Mouse (Mus musculus) monocyte, adult 5-6 weeks (primary cell): ENCODE measurements around the gene Gas2. TPM values are rescaled to one million over a fixed set of nuclear protein-coding genes. Genes with fewer than 3 reads are reported as not detected.
A peak's percentile ranks its signal among the peaks of the same experiment; 100 is the strongest.

Experiments used
- ATAC-seq: fragments of 153-309, 156-312 bp; replicated peaks from 2 replicates; pipeline ENCODE4 v1.8.0; 2017; ENCODE audit warnings: mild to moderate bottlenecking; ENCODE audit not compliant: low TSS enrichment, insufficient number of reproducible peaks, severe bottlenecking, poor library complexity, low FRiP score
- total RNA-seq: library from RNA; stranded (forward); fragments of 200-1000, 200-491, 200-594 nt; gene quantifications from 3 replicates; pipeline ENCODE4 v1.2.3, GENCODE M21; 2017

The Gas2 gene
- total RNA-seq, 1 experiment from 2014 or later, result 18.8 TPM

- no peak for ATAC-seq
Measured at GRCm38 (mm10) chr7:51878730-51879129, 16.9 kb downstream of the Gas2 start.

DNA sequence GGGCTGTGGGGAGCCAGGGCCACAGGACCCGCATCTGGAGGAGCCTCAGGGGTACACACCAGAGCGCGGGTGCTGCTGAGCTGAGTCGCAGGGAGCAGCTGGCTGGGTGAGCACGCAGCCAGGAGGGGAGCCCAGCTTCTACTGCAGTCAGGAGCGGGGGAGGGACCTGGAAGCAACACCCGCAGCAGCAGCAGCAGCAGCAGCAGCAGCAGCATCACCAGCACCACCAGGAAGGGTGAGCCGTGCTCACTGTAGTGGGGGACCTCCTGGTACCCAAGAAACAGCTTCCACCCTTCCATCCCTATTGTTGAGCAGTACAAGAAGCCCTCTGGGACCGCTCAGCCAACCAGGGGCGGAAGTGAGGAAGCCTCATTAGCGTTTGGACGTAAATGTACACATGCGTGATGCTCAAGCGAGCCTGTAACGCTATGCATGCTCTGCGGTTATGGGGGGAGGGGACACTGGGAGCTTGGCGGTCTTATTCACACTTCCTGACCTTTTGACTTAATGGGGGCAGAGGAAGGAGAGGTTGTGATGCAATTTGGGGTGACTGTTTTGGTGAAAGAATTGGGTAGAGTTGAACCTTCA lies 17.4 kb downstream of the Gas2 start:
- ATAC-seq, result peak; percentile 93

DNA sequence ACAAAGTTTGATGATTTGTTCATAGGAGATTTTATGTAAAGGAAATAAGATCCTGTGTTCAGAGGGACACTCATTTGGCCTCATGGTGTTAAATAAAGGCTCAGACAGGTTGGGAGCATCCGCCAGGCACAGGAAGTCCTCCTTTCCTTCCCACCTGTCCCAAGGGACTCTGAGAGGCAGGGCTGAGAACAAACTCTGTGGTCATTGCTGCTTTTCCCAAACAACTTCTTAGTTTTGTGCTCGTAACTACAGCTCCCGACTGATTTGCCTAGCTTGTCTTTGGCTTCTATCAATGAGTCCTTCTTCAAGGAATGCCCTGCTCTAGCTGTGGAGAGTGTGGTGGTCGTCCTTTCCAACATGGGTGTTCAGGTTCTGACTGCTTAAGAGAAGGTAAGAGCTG lies 18.3 kb downstream of the Gas2 start:
- no peak for ATAC-seq

- no peak for ATAC-seq
Measured at GRCm38 (mm10) chr7:51885345-51885744, 23.5 kb downstream of the Gas2 start.

DNA sequence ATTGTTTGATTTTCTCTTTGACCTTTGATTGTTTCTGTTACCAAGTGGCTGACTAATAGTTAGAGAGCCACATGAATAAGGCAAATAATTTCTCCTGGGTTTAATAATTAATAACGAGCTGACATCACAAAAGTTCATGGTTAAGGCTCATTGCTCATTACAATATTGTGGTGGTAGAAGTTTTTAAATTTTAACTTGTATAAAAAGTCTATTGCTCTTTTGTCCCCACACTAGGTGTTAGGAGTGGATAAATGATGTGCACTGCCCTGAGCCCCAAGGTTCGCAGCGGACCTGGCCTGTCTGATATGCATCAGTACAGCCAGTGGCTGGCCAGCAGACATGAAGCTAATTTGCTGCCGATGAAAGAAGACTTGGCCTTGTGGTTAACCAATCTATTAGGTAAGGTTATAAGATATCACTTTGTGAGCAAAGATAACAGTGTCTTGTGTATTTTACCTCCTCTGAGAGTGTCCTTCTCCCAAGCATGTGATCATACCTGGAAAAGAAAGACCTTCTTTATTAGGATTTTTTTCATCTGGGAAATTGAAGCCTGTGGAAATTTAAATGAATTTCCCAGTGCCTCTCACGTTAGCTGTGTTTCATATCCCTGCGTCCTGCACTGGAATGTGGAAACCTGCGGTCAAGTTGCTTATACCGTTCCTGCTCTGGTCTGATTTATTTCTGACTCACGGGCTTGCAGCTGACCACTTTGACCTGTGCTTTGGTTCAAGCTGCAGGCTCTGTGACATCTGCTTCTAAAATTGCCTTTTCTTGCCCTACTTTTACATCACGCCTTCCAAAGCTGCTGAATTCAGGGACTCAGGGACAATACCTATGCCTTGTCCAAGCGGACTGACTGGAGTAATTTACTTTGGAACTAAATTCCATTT lies 26.1 kb downstream of the Gas2 start:
- ATAC-seq, result no peak

DNA sequence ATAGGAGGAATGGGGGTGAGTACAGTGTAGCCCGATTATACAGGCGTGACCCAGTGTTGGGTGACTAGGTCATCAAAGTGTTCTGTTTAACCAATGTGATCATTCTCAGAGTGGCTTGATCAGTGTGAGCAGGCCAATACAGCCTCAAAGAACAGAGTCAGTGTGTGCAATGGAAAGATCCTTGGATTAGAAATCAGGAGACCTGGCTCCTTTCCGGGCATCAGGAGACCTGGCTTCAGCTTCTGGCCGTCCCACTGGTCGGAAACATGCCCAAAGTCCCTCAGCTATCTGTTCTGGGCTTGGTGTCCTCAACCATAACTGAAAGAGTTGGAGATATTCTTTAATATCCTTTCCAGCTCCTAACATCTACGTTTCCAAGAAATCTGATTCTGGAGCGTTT lies 27.8 kb downstream of the Gas2 start:
- ATAC-seq, result no peak

GRCm38 (mm10) chr7:51892224-51892965 lies 30.6 kb downstream of the Gas2 start:
- no peak for ATAC-seq

DNA sequence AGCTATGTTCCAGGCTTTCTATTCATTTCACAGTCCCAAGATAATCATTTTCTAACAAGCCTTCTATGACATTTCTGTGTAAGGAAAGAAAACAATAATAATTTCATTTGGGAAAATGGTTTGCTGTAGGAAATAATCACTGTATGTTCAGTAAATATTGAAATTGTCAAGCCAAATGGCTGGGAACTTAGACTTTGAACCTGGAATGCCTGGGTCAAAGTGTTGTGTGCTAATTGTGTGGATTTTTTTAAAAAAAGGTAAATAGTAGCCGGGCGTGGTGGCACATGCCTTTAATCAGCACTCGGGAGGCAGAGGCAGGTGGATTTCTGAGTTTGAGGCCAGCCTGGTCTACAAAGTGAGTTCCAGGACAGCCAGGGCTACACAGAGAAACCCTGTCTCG lies 31.2 kb downstream of the Gas2 start:
- ATAC-seq, result no peak

- no peak for ATAC-seq
Measured at GRCm38 (mm10) chr7:51894133-51894801, 32.5 kb downstream of the Gas2 start.

DNA sequence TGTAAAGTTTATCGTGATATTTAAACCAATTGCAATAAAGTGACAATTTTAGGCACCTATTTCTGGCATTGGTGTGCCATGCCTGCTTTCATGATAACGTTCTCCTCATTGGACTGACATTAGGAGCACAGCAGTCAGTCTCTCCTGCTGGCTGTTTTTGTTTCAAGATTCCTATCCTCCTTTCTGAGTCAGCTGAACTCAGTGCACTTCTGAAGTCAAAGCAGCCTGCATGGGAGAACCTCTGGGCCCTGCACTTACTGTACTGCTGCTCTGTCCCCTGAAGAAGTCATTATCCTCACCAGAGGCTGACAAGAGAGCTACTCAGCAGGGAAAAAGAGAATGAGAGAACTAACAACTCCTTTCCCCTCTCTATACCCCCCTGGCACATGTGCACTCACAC lies 33.1 kb downstream of the Gas2 start:
- ATAC-seq, result no peak

- no peak for ATAC-seq
Measured at GRCm38 (mm10) chr7:51899066-51899465, 37.3 kb downstream of the Gas2 start.

- no peak for ATAC-seq
Measured at GRCm38 (mm10) chr7:51913292-51914050, 51.7 kb downstream of the Gas2 start.

GRCm38 (mm10) chr7:51914132-51914531 lies 52.3 kb downstream of the Gas2 start:
- ATAC-seq, result no peak

GRCm38 (mm10) chr7:51928761-51929519 lies 67.1 kb downstream of the Gas2 start:
- ATAC-seq, result no peak

DNA sequence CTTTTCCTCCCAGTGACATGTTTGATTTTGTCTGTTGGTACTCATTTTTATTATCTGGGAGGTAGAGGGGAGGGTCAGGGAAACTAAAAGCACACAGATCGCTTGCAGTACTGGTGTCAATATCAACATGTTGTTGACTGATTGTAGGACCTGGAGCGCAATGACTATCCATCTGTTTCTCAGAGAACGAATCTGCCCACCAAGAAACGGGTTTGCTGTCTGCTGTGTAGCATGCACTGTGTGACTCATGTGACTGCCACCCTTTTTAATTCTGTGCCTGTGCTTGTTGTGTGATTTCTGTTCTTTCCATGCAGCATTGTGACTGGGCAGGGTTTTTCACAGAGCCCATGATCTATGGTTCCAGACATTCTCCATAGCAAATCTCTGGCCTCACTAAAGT lies 69.4 kb downstream of the Gas2 start:
- ATAC-seq, result no peak

DNA sequence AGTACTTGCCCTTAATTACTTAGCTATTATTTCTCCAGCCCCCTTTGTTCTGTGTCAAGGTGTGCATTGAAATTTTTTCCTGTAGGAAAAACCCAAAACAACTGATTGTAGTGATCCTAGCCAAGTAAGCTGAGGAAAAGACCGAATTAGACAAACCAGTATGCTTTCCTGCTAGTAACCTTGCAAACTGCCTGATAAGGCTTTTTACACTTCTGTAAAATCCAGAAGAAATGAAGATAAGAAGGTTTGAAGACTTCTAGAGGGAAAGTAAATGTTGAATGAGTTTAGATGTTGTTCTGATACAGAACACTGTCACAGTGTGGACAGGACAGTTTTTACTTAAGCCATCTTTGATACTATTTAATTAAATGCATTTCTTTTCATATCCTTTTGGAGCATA lies 75.5 kb downstream of the Gas2 start:
- ATAC-seq, result no peak

- ATAC-seq, result no peak
Measured at GRCm38 (mm10) chr7:51940461-51940860, 78.6 kb downstream of the Gas2 start.
